Mouse (Mus musculus): ENCODE measurements around the gene Hoxd12. TPM values are rescaled to one million over a fixed set of nuclear protein-coding genes. Genes with fewer than 3 reads are reported as not detected.

Hoxd12 gene
- polyA plus RNA-seq, 1 experiment from 2014 or later = 0.12 TPM

GRCm38 (mm10) chr2:74661685-74662084, 13.1 kb upstream of the Hoxd12 start:
- TF ChIP-seq CTCF (IDR thresholded peaks at IDR 0.05; ENCODE audit: low read depth) = peak; percentile 66
- peak overlapping the region; percentile 6; the same call in 1 of the 2 replicates for H3K4me3 ChIP-seq (ENCODE audit: low read depth, low read length)
- H3K4me2 ChIP-seq (replicated peaks; ENCODE audit: low read depth) = 0 out of 2 replicates have a peak overlapping the region, but pooled peaks have one; percentile 33
- H3K9ac ChIP-seq (ENCODE audit: low read depth, low read length) = no peak overlapping the region
- no peaks in the 10 kb centered on the region for H3K4me1 ChIP-seq (replicated peaks; ENCODE audit: control insufficient read depth, insufficient read depth, low read length)
- no peaks in the 10 kb centered on the region for H3K9me3 ChIP-seq (ENCODE audit: control insufficient read depth)
- peaks cover 97% of the 10 kb centered on the region for H3K27me3 ChIP-seq (replicated peaks; ENCODE audit: control insufficient read depth, insufficient read depth, low read length)
- 1% methylated on average over 14 of the region's 14 CpGs for WGBS
- H3K27ac ChIP-seq (ENCODE audit: low read depth, low read length) = no peak overlapping the region
- no peaks in the 10 kb centered on the region for H3K36me3 ChIP-seq (ENCODE audit: control insufficient read depth, insufficient read depth)
- ATAC-seq = no peak

GRCm38 (mm10) chr2:74663291-74663925, 11.4 kb upstream of the Hoxd12 start:
- ATAC-seq = no peak
- H3K27ac ChIP-seq (ENCODE audit: low read depth, low read length) = no peak overlapping the region
- peaks cover 97% of the 10 kb centered on the region for H3K27me3 ChIP-seq (replicated peaks; ENCODE audit: control insufficient read depth, insufficient read depth, low read length)
- H3K9me3 ChIP-seq (ENCODE audit: control insufficient read depth) = no peaks in the 10 kb centered on the region
- H3K4me2 ChIP-seq (replicated peaks; ENCODE audit: low read depth) = no peak overlapping the region
- TF ChIP-seq CTCF (IDR thresholded peaks at IDR 0.05; ENCODE audit: low read depth) = peak; percentile 79
- no peak overlapping the region for H3K4me3 ChIP-seq (ENCODE audit: low read depth, low read length)
- H3K36me3 ChIP-seq (ENCODE audit: control insufficient read depth, insufficient read depth) = no peaks in the 10 kb centered on the region
- no peak overlapping the region for H3K9ac ChIP-seq (ENCODE audit: low read depth, low read length)
- 4% methylated on average over 18 of the region's 18 CpGs for WGBS
- H3K4me1 ChIP-seq (replicated peaks; ENCODE audit: control insufficient read depth, insufficient read depth, low read length) = 0 out of 2 replicates have a peak, but pooled peaks cover 3% of the 10 kb centered on the region

- Histone ChIP-seq H3K9ac (ENCODE audit: low read depth, low read length) (no peak overlapping the region), H3K4me3 (ENCODE audit: low read depth, low read length) (no peak overlapping the region), H3K9me3 (ENCODE audit: control insufficient read depth) (no peaks in the 10 kb centered on the region), H3K4me1 (replicated peaks; ENCODE audit: control insufficient read depth, insufficient read depth, low read length) (0 out of 2 replicates have a peak, but pooled peaks cover 3% of the 10 kb centered on the region), H3K27ac (ENCODE audit: low read depth, low read length) (no peak overlapping the region), H3K27me3 (replicated peaks; ENCODE audit: control insufficient read depth, insufficient read depth, low read length) (peaks cover 96% of the 10 kb centered on the region), H3K36me3 (ENCODE audit: control insufficient read depth, insufficient read depth) (no peaks in the 10 kb centered on the region), H3K4me2 (replicated peaks; ENCODE audit: low read depth) (no peak overlapping the region)
- WGBS = 3% methylated on average over 7 of the region's 7 CpGs
- no peak for ATAC-seq
- no peak for TF ChIP-seq CTCF (IDR thresholded peaks at IDR 0.05; ENCODE audit: low read depth)
Observed at GRCm38 (mm10) chr2:74666411-74666810, 8.4 kb upstream of the Hoxd12 start.

DNA sequence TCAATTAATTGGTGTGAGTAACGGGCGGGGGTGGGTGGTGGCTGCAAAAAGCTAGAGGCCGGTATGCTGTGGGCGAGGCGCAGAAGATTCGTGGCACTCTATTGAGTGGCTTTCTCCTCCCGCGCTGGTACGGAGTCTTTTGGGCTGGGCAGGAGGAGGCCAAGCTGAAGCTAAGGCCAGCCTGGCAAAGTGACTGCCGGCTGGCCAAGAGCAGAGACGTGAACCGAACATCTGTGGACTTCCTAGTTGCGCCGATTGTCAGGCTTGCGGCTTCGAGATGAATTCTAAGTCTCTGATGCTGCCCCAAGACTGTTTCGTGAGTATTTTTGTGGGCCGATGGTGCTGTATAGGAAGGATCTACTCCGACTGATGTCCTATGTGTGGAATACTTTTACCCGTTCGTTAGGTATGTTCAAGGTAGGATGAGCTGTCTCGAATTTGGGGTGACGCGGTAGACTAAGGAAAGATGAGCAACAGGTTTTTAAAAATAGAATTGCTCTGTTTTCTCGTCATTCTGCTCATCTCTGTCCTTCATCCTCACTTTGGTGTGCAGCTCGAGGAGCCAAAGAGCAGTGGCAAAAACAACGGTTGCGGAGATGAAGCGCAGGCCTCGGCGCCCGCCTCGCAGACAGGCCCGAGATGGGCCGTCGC, 7.5 kb upstream of the Hoxd12 start:
- Histone ChIP-seq H3K4me3 (ENCODE audit: low read depth, low read length) (peak overlapping the region; percentile 42; the same call in 1 of the 2 replicates), H3K27me3 (replicated peaks; ENCODE audit: control insufficient read depth, insufficient read depth, low read length) (peaks cover 96% of the 10 kb centered on the region), H3K4me2 (replicated peaks; ENCODE audit: low read depth) (no peak overlapping the region), H3K9me3 (ENCODE audit: control insufficient read depth) (no peaks in the 10 kb centered on the region), H3K27ac (ENCODE audit: low read depth, low read length) (no peak overlapping the region), H3K36me3 (ENCODE audit: control insufficient read depth, insufficient read depth) (no peaks in the 10 kb centered on the region), H3K4me1 (replicated peaks; ENCODE audit: control insufficient read depth, insufficient read depth, low read length) (0 out of 2 replicates have a peak, but pooled peaks cover 3% of the 10 kb centered on the region), H3K9ac (ENCODE audit: low read depth, low read length) (no peak overlapping the region)
- 4% methylated on average over 36 of the region's 36 CpGs for WGBS
- no peak for ATAC-seq
- no peak for TF ChIP-seq CTCF (IDR thresholded peaks at IDR 0.05; ENCODE audit: low read depth)

GRCm38 (mm10) chr2:74667842-74668357, 6.9 kb upstream of the Hoxd12 start, which contains the start of gene Hoxd13:
TSS of gene Hoxd13 (plus strand) at chr2:74668310.
- no peak for TF ChIP-seq CTCF (IDR thresholded peaks at IDR 0.05; ENCODE audit: low read depth)
- Histone ChIP-seq H3K36me3 (ENCODE audit: control insufficient read depth, insufficient read depth) (no peaks in the 10 kb centered on the region), H3K27ac (ENCODE audit: low read depth, low read length) (no peak within 1 kb of the TSS), H3K9me3 (ENCODE audit: control insufficient read depth) (no peaks in the 10 kb centered on the region), H3K27me3 (replicated peaks; ENCODE audit: control insufficient read depth, insufficient read depth, low read length) (peaks cover 96% of the 10 kb centered on the region), H3K4me2 (replicated peaks; ENCODE audit: low read depth) (peak within 1 kb of the TSS; percentile 71), H3K9ac (ENCODE audit: low read depth, low read length) (no peak within 1 kb of the TSS), H3K4me1 (replicated peaks; ENCODE audit: control insufficient read depth, insufficient read depth, low read length) (0 out of 2 replicates have a peak, but pooled peaks cover 3% of the 10 kb centered on the region), H3K4me3 (ENCODE audit: low read depth, low read length) (peak within 1 kb of the TSS; percentile 42)
- WGBS = under 1% methylated on average over 31 of the region's 51 CpGs
- peak; percentile 36; the same call in 1 of the 2 replicates for ATAC-seq
